Mouse (Mus musculus) lung, adult 2 months (tissue): ENCODE data around the gene Cited4. TPM values are rescaled to one million over a fixed set of nuclear protein-coding genes. Genes with fewer than 3 reads are reported as not detected.

Source experiments
- DNase-seq: peaks from one replicate; pipeline ENCODE4 v3.0.0; 2022
- H3K4me1 ChIP-seq: fragments of 200-500 bp; 2 replicates; pipeline ENCODE4 v1.6.1; 2011; ENCODE audit warnings: low read length; ENCODE audit not compliant: control insufficient read depth, insufficient read depth
- H3K4me3 ChIP-seq: fragments of 200-500 bp; replicated peaks from 2 replicates; pipeline ENCODE3; 2011; ENCODE audit warnings: low read depth, mild to moderate bottlenecking, control low read depth, low read length; ENCODE audit errors: extremely low read depth
- CTCF ChIP-seq: fragments of 200-500 bp; IDR thresholded peaks from 2 replicates; pipeline ENCODE4 v1.5.1; 2011; ENCODE audit warnings: mild to moderate bottlenecking, low read length, control low read depth; ENCODE audit not compliant: insufficient read depth
- POLR2A ChIP-seq: fragments of 200-500 bp; IDR thresholded peaks from 2 replicates; pipeline ENCODE4 v1.6.1; 2011; ENCODE audit warnings: low read depth, mild to moderate bottlenecking, control low read depth, low read length, borderline replicate concordance; ENCODE audit errors: extremely low read depth
- WGBS: fragments of 180-500 bp; shearing (Covaris S2); methylation state at CpG from one replicate; pipeline ENCODE4 v1.1.7; 2018; 5-methylcytosine and 5-hydroxymethylcytosine counted together
- polyA plus RNA-seq: library from polyadenylated mRNA; depleted of rRNA; stranded (reverse); fragments of >200 nt; gene quantifications from 2 replicates; pipeline ENCODE4 v1.2.3, GENCODE M21; 2012; rRNA removed

Cited4 gene
- polyA plus RNA-seq, 1 experiment = 9.3 TPM

GRCm38 (mm10) chr4:120697799-120698484 is 31.6 kb downstream of the Cited4 start:
- 25% methylated on average over 35 of the region's 35 CpGs for WGBS

GRCm38 (mm10) chr4:120701180-120701579 is 34.8 kb downstream of the Cited4 start:
- DNase-seq = no peak
- WGBS = 64% methylated on average over 3 of the region's 3 CpGs

More at GRCm38 (mm10) chr4:120697799-120698484, 31.6 kb downstream of the Cited4 start:
- TF ChIP-seq CTCF = no peak
- Histone ChIP-seq H3K4me3 (no peak overlapping the region), H3K4me1 (no peaks in the 10 kb centered on the region)
- DNase-seq = no peak

GRCm38 (mm10) chr4:120702056-120702455 is 35.7 kb downstream of the Cited4 start:
- H3K4me3 ChIP-seq = no peak overlapping the region
- TF ChIP-seq CTCF = no peak
- no peak for TF ChIP-seq POLR2A
- DNase-seq = no peak
- no peaks in the 10 kb centered on the region for H3K4me1 ChIP-seq
- WGBS = 77% methylated on average over 8 of the region's 8 CpGs

More at GRCm38 (mm10) chr4:120701180-120701579, 34.8 kb downstream of the Cited4 start:
- Histone ChIP-seq H3K4me1 (no peaks in the 10 kb centered on the region), H3K4me3 (no peak overlapping the region)
- TF ChIP-seq CTCF = no peak
- no peak for TF ChIP-seq POLR2A

GRCm38 (mm10) chr4:120702511-120702910 is 36.1 kb downstream of the Cited4 start:
- Histone ChIP-seq H3K4me3 (no peak overlapping the region), H3K4me1 (no peaks in the 10 kb centered on the region)
- 89% methylated on average over 2 of the region's 2 CpGs for WGBS
- no peak for DNase-seq
- TF ChIP-seq CTCF (no peak), POLR2A (no peak)

- no peak overlapping the region for H3K4me3 ChIP-seq
- no peak for DNase-seq
- H3K4me1 ChIP-seq = peaks cover 2% of the 10 kb centered on the region; the same call in 1 of the 2 replicates
- 82% methylated on average over 12 of the region's 12 CpGs for WGBS
- TF ChIP-seq POLR2A (no peak), CTCF (no peak)
Measured at GRCm38 (mm10) chr4:120712236-120712635, 45.9 kb downstream of the Cited4 start.

GRCm38 (mm10) chr4:120713021-120713420 is 46.6 kb downstream of the Cited4 start:
- TF ChIP-seq CTCF = no peak
- no peak for TF ChIP-seq POLR2A
- H3K4me3 ChIP-seq = no peak overlapping the region
- WGBS = 83% methylated on average over 6 of the region's 6 CpGs
- peaks cover 2% of the 10 kb centered on the region; the same call in 1 of the 2 replicates for H3K4me1 ChIP-seq
- no peak for DNase-seq

- peaks cover 2% of the 10 kb centered on the region; the same call in 1 of the 2 replicates for H3K4me1 ChIP-seq
- no peak for DNase-seq
- TF ChIP-seq POLR2A (no peak), CTCF (no peak)
- 61% methylated on average over 6 of the region's 6 CpGs for WGBS
- no peak overlapping the region for H3K4me3 ChIP-seq
Measured at GRCm38 (mm10) chr4:120713856-120714497, 47.6 kb downstream of the Cited4 start.

- DNase-seq = peak; percentile 64
- peaks cover 2% of the 10 kb centered on the region; the same call in 1 of the 2 replicates for H3K4me1 ChIP-seq
- TF ChIP-seq POLR2A (no peak), CTCF (no peak)
- peak overlapping the region; percentile 36 for H3K4me3 ChIP-seq
- WGBS = 11% methylated on average over 12 of the region's 12 CpGs
Measured at GRCm38 (mm10) chr4:120716141-120716571, 49.8 kb downstream of the Cited4 start.

GRCm38 (mm10) chr4:120716765-120717164 is 50.4 kb downstream of the Cited4 start:
- TF ChIP-seq CTCF (no peak), POLR2A (no peak)
- 24% methylated on average over 12 of the region's 12 CpGs for WGBS
- peaks cover 2% of the 10 kb centered on the region; the same call in 1 of the 2 replicates for H3K4me1 ChIP-seq
- peak overlapping the region; percentile 36 for H3K4me3 ChIP-seq
- no peak for DNase-seq

Other genes with a start within 250 kb of the Cited4 start
- gene Slfnl1, start 134.3 kb upstream of the Cited4 start, polyA plus RNA-seq = 0.12 and 0.26 TPM in 2 replicates
- gene Ctps, start 96.3 kb upstream of the Cited4 start, polyA plus RNA-seq = 7.7 and 10.2 TPM in 2 replicates
- not detected in 2 replicates for gene Gm8439, start 77.8 kb upstream of the Cited4 start, polyA plus RNA-seq
- gene Kcnq4, start 82.0 kb downstream of the Cited4 start, polyA plus RNA-seq = 8.2 and 8.3 TPM in 2 replicates
- gene Nfyc, start 165.0 kb downstream of the Cited4 start, polyA plus RNA-seq = 120 and 143 TPM in 2 replicates
- gene Rims3, start 188.2 kb downstream of the Cited4 start, polyA plus RNA-seq = 0.94 and 1.4 TPM in 2 replicates